Mouse (Mus musculus): ENCODE measurements around the gene Nup62. TPM values are rescaled to one million over a fixed set of nuclear protein-coding genes. Genes with fewer than 3 reads are reported as not detected.

Gene Nup62
- 73.5 and 83.0 TPM in 2 replicates for polyA plus RNA-seq (2015; fragmentation: Nextera tagmentation; extraction: Ambion mirVana)

DNA sequence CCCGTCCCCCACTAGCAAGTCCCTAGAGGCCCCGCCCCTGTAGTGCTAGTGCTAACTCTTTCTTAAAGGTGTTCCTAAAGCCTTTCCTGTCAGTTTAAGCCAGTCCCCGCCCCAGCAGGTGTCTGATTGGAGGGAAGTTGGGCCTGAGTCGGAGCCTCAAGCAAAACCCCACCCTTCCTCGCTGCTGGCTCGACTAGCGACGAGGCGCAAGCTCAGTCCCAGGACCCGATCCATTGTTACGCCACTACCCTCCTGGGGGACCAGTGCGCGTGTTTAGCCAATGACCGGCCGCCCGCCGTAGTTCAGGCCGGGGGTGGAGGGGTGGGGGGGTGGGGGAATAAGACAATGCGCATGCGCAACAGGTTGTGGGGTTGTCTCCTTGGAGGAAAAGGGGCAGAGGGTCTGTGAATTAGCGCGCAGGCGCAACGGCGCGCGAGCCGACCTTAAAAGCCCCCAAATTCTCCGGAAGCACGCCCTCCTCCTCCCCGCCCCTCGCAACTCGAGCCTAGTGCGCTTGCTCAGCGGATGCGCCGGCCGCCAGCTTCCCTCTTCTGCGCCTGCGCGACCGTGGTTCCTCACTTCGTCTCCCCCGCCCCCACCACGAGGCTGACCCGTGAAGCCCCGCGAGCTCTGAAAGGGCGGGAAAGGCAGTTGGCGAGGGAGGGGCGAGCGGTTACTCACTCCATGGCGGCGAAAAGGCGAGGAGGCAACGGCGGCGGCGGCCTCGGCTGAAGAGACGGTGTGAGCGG lies at the start of gene Nup62, which contains the start of gene Il4i1:
Nup62 (plus strand) TSS at position 368 of the 749 bp plus-strand sequence.
Il4i1 (plus strand) TSS at position 667 of the 749 bp plus-strand sequence.
- peaks cover 47% of the 10 kb centered on the region for H3K4me1 ChIP-seq
- peak within 1 kb of the TSS; percentile 94 for H3K27ac ChIP-seq
- H3K9ac ChIP-seq: peak within 1 kb of the TSS; percentile 95
- H3K36me3 ChIP-seq (ENCODE audit: poor library complexity, severe bottlenecking): peaks cover 17% of the 10 kb centered on the region; the same call in 1 of the 2 replicates
- peak within 1 kb of the TSS; percentile 84 for H3K4me3 ChIP-seq
- WGBS: under 1% methylated on average over 58 of the region's 62 CpGs
- peak; percentile 93 for ATAC-seq
- H3K9me3 ChIP-seq (replicated peaks): no peaks in the 10 kb centered on the region
- peak within 1 kb of the TSS; percentile 84 for H3K4me2 ChIP-seq
- no peaks in the 10 kb centered on the region for H3K27me3 ChIP-seq

GRCm38 (mm10) chr7:44768129-44768528 lies 47.8 kb upstream of the Nup62 start:
- no peak overlapping the region for H3K9ac ChIP-seq
- H3K36me3 ChIP-seq (ENCODE audit: poor library complexity, severe bottlenecking): peaks cover 88% of the 10 kb centered on the region
- no peaks in the 10 kb centered on the region for H3K4me1 ChIP-seq
- H3K27ac ChIP-seq: no peak overlapping the region
- H3K4me3 ChIP-seq: no peak overlapping the region
- H3K4me2 ChIP-seq: no peak overlapping the region
- no peaks in the 10 kb centered on the region for H3K9me3 ChIP-seq (replicated peaks)
- 89% methylated on average over 5 of the region's 5 CpGs for WGBS
- no peaks in the 10 kb centered on the region for H3K27me3 ChIP-seq
- no peak for ATAC-seq

GRCm38 (mm10) chr7:44770046-44770578 lies 45.8 kb upstream of the Nup62 start:
- H3K9me3 ChIP-seq (replicated peaks): no peaks in the 10 kb centered on the region
- 17% methylated on average over 6 of the region's 6 CpGs for WGBS
- H3K4me1 ChIP-seq: no peaks in the 10 kb centered on the region
- H3K27ac ChIP-seq: no peak overlapping the region
- ATAC-seq: no peak
- no peak overlapping the region for H3K9ac ChIP-seq
- no peak overlapping the region for H3K4me3 ChIP-seq
- no peaks in the 10 kb centered on the region for H3K27me3 ChIP-seq
- H3K4me2 ChIP-seq: no peak overlapping the region
- peaks cover 84% of the 10 kb centered on the region for H3K36me3 ChIP-seq (ENCODE audit: poor library complexity, severe bottlenecking)

- Histone ChIP-seq H3K27me3 (no peaks in the 10 kb centered on the region), H3K4me3 (no peak overlapping the region), H3K36me3 (ENCODE audit: poor library complexity, severe bottlenecking) (peaks cover 80% of the 10 kb centered on the region), H3K4me2 (no peak overlapping the region), H3K4me1 (no peaks in the 10 kb centered on the region), H3K9ac (no peak overlapping the region), H3K27ac (no peak overlapping the region), H3K9me3 (replicated peaks) (no peaks in the 10 kb centered on the region)
- 90% methylated on average over 8 of the region's 8 CpGs for WGBS
- ATAC-seq: no peak
Observed at GRCm38 (mm10) chr7:44772591-44773204, 43.2 kb upstream of the Nup62 start.

- no peaks in the 10 kb centered on the region for H3K4me1 ChIP-seq
- H3K4me3 ChIP-seq: no peak overlapping the region
- no peak overlapping the region for H3K9ac ChIP-seq
- no peak overlapping the region for H3K27ac ChIP-seq
- no peaks in the 10 kb centered on the region for H3K9me3 ChIP-seq (replicated peaks)
- no peak overlapping the region for H3K4me2 ChIP-seq
- peaks cover 42% of the 10 kb centered on the region for H3K36me3 ChIP-seq (ENCODE audit: poor library complexity, severe bottlenecking)
- no peak for ATAC-seq
- WGBS: 93% methylated on average over 9 of the region's 9 CpGs
- no peaks in the 10 kb centered on the region for H3K27me3 ChIP-seq
Observed at GRCm38 (mm10) chr7:44776849-44777498, 38.9 kb upstream of the Nup62 start.

DNA sequence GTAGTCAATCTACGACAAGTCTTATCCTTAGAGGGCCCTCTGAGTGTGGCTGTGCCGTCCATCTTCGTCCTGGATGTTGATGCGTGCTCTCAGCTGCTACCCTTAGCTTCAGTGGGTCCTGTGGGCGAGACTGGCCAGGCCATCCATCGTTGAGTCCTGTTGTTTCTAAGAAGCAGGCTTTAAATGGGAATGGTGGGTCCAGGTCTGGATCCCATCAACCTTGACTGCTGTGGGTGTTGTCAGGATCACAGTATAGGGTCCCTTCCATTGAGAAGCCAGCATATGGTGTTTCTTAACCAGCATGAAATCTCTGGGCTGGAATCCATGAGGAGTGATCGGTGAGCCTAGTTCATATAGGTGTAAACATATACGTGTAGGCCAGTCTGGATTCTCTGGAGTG lies 35.8 kb upstream of the Nup62 start:
- Histone ChIP-seq H3K36me3 (ENCODE audit: poor library complexity, severe bottlenecking) (peaks cover 22% of the 10 kb centered on the region), H3K27me3 (no peaks in the 10 kb centered on the region), H3K9me3 (replicated peaks) (no peaks in the 10 kb centered on the region), H3K4me3 (no peak overlapping the region), H3K27ac (no peak overlapping the region), H3K4me1 (no peaks in the 10 kb centered on the region), H3K9ac (no peak overlapping the region), H3K4me2 (no peak overlapping the region)
- WGBS: 91% methylated on average over 8 of the region's 8 CpGs
- no peak for ATAC-seq

DNA sequence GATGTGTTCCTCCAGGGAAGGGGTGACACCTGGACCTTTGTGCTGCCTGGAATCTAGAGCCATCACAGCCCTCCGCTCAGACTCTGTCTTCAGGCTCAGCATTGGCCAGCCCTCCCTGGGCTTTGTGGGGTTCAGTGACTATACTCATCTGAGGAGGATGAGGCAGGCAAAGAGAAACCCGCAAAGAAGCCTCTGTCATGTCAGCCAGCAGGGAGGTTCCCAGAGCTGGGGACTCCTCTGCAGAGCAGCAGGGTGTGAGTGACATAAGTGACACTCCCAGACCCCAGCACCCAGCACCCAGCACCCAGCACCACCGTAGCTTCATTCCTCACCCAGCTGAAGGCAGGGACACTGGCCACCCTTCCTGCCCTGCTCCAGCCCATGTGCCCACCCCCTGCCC lies 26.4 kb upstream of the Nup62 start:
- no peaks in the 10 kb centered on the region for H3K27me3 ChIP-seq
- 86% methylated on average over 3 of the region's 3 CpGs for WGBS
- ATAC-seq: no peak
- H3K9me3 ChIP-seq (replicated peaks): peaks cover 11% of the 10 kb centered on the region; the same call in 1 of the 2 replicates
- no peak overlapping the region for H3K4me2 ChIP-seq
- H3K4me3 ChIP-seq: no peak overlapping the region
- no peaks in the 10 kb centered on the region for H3K36me3 ChIP-seq (ENCODE audit: poor library complexity, severe bottlenecking)
- H3K27ac ChIP-seq: no peak overlapping the region
- H3K9ac ChIP-seq: no peak overlapping the region
- no peaks in the 10 kb centered on the region for H3K4me1 ChIP-seq

DNA sequence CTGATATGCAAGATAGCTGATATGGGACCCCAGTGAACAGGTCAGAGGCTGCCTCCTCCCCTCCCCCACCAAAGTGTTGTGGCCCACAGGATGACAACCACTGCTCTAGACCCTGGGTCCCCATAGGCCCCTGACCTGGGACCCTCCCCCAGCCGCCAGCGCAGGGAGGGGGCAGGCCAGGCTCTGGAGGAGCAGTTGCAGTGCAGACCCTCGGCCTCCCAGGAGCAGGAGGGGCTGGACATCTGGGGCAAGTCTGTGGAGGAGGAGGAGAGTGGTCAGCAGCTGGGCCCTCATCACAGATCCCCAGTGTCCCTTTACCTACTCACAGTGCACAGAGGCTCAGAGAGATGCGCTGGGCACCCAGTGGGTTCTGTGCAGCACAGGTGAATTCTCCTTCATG lies 25.8 kb upstream of the Nup62 start:
- no peak overlapping the region for H3K4me3 ChIP-seq
- H3K27ac ChIP-seq: no peak overlapping the region
- H3K4me2 ChIP-seq: no peak overlapping the region
- H3K36me3 ChIP-seq (ENCODE audit: poor library complexity, severe bottlenecking): no peaks in the 10 kb centered on the region
- 63% methylated on average over 4 of the region's 4 CpGs for WGBS
- no peak for ATAC-seq
- H3K9ac ChIP-seq: no peak overlapping the region
- no peaks in the 10 kb centered on the region for H3K27me3 ChIP-seq
- H3K9me3 ChIP-seq (replicated peaks): peaks cover 11% of the 10 kb centered on the region; the same call in 1 of the 2 replicates
- no peaks in the 10 kb centered on the region for H3K4me1 ChIP-seq

- ATAC-seq: no peak
- Histone ChIP-seq H3K9me3 (replicated peaks) (peaks cover 11% of the 10 kb centered on the region; the same call in 1 of the 2 replicates), H3K9ac (no peak overlapping the region), H3K4me3 (no peak overlapping the region), H3K4me2 (no peak overlapping the region), H3K4me1 (no peaks in the 10 kb centered on the region), H3K36me3 (ENCODE audit: poor library complexity, severe bottlenecking) (no peaks in the 10 kb centered on the region), H3K27me3 (no peaks in the 10 kb centered on the region), H3K27ac (no peak overlapping the region)
- WGBS: 84% methylated on average over 6 of the region's 6 CpGs
Observed at GRCm38 (mm10) chr7:44792781-44793180, 23.1 kb upstream of the Nup62 start.

GRCm38 (mm10) chr7:44808927-44809326 lies 7.0 kb upstream of the Nup62 start:
- 91% methylated on average over 2 of the region's 2 CpGs for WGBS
- Histone ChIP-seq H3K4me2 (no peak overlapping the region), H3K27me3 (no peaks in the 10 kb centered on the region), H3K36me3 (ENCODE audit: poor library complexity, severe bottlenecking) (peaks cover 16% of the 10 kb centered on the region; the same call in 1 of the 2 replicates), H3K27ac (no peak overlapping the region), H3K4me1 (no peaks in the 10 kb centered on the region), H3K9me3 (replicated peaks) (no peaks in the 10 kb centered on the region), H3K9ac (no peak overlapping the region), H3K4me3 (no peak overlapping the region)
- no peak for ATAC-seq

DNA sequence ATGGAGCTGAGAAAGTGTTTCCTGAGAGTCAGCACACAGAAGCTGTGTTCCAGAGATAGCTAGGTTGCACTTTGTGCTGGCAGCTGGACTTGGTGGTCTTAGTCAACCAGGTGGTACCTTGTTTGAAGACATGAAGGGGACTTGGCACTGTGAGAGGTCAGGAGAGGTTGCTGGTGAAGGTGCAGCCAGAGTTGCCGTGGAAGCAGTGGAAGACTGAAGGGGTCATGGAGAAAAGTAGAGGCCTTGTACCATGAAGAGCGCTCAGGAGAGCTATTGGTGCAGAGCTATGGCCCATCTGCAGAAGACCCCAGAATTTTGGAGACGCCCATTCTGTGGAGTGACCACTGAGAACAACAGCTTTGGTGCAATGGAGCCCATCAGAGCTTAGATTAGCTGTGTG lies 6.4 kb upstream of the Nup62 start:
- no peak for ATAC-seq
- H3K9ac ChIP-seq: no peak overlapping the region
- H3K4me3 ChIP-seq: no peak overlapping the region
- WGBS: 94% methylated on average over 3 of the region's 3 CpGs
- H3K36me3 ChIP-seq (ENCODE audit: poor library complexity, severe bottlenecking): peaks cover 17% of the 10 kb centered on the region; the same call in 1 of the 2 replicates
- no peak overlapping the region for H3K4me2 ChIP-seq
- H3K27ac ChIP-seq: no peak overlapping the region
- no peaks in the 10 kb centered on the region for H3K4me1 ChIP-seq
- no peaks in the 10 kb centered on the region for H3K9me3 ChIP-seq (replicated peaks)
- no peaks in the 10 kb centered on the region for H3K27me3 ChIP-seq

GRCm38 (mm10) chr7:44810365-44810764 lies 5.5 kb upstream of the Nup62 start:
- Histone ChIP-seq H3K4me3 (no peak overlapping the region), H3K9me3 (replicated peaks) (no peaks in the 10 kb centered on the region), H3K9ac (no peak overlapping the region), H3K27me3 (no peaks in the 10 kb centered on the region), H3K27ac (no peak overlapping the region), H3K36me3 (ENCODE audit: poor library complexity, severe bottlenecking) (peaks cover 17% of the 10 kb centered on the region; the same call in 1 of the 2 replicates), H3K4me2 (no peak overlapping the region), H3K4me1 (peaks cover 8% of the 10 kb centered on the region)
- 83% methylated on average over 4 of the region's 4 CpGs for WGBS
- ATAC-seq: no peak

Measured in forebrain, embryonic 13.5 days (tissue).